Mouse (Mus musculus): ENCODE measurements around the gene Pnpla1. TPM values are rescaled to one million over a fixed set of nuclear protein-coding genes. Genes with fewer than 3 reads are reported as not detected.

Gene Pnpla1
- polyA plus RNA-seq, 1 experiment, result not detected

- peak in 1 of 2 experiments; percentile 43 for DNase-seq (ENCODE audit: low read depth in 1 of 2, low spot score in 2 of 2)
- no peak overlapping the region for H3K4me3 ChIP-seq (ENCODE audit: extremely low read depth, insufficient read depth, insufficient read length)
- no peaks in the 10 kb centered on the region for H3K36me3 ChIP-seq (ENCODE audit: control insufficient read depth, insufficient read depth, low read length)
- no peaks in the 10 kb centered on the region for H3K27me3 ChIP-seq (ENCODE audit: control insufficient read depth, insufficient read depth, low read length)
- H3K27ac ChIP-seq (ENCODE audit: insufficient read depth, low read length), result no peak overlapping the region
- no peak for TF ChIP-seq POLR2A (IDR thresholded peaks at IDR 0.05; ENCODE audit: low read depth, low read length)
- TF ChIP-seq CTCF (IDR thresholded peaks at IDR 0.05; ENCODE audit: extremely low read depth, insufficient read depth, insufficient read length, insufficient replicate concordance), result no peak
- WGBS, result 32% methylated on average over 8 of the region's 8 CpGs
- H3K4me1 ChIP-seq (ENCODE audit: control insufficient read depth, insufficient read depth, insufficient read length), result no peaks in the 10 kb centered on the region; the same call in 1 of the 2 replicates
Measured at GRCm38 (mm10) chr17:28882810-28883209, 24.6 kb downstream of the Pnpla1 start.

GRCm38 (mm10) chr17:28883941-28884516 is 25.8 kb downstream of the Pnpla1 start:
- no peak for TF ChIP-seq POLR2A (IDR thresholded peaks at IDR 0.05; ENCODE audit: low read depth, low read length)
- TF ChIP-seq CTCF (IDR thresholded peaks at IDR 0.05; ENCODE audit: extremely low read depth, insufficient read depth, insufficient read length, insufficient replicate concordance), result no peak
- Histone ChIP-seq H3K27ac (ENCODE audit: insufficient read depth, low read length) (no peak overlapping the region), H3K4me3 (ENCODE audit: extremely low read depth, insufficient read depth, insufficient read length) (no peak overlapping the region), H3K4me1 (ENCODE audit: control insufficient read depth, insufficient read depth, insufficient read length) (no peaks in the 10 kb centered on the region; the same call in 1 of the 2 replicates), H3K36me3 (ENCODE audit: control insufficient read depth, insufficient read depth, low read length) (no peaks in the 10 kb centered on the region), H3K27me3 (ENCODE audit: control insufficient read depth, insufficient read depth, low read length) (no peaks in the 10 kb centered on the region)
- no peak for DNase-seq (ENCODE audit: low read depth in 1 of 2, low spot score in 2 of 2)
- WGBS, result 39% methylated on average over 10 of the region's 10 CpGs

- no peak for DNase-seq (ENCODE audit: low read depth in 1 of 2, low spot score in 2 of 2)
- 86% methylated on average over 8 of the region's 8 CpGs for WGBS
- H3K4me1 ChIP-seq (ENCODE audit: control insufficient read depth, insufficient read depth, insufficient read length), result no peaks in the 10 kb centered on the region; the same call in 1 of the 2 replicates
- no peak overlapping the region for H3K4me3 ChIP-seq (ENCODE audit: extremely low read depth, insufficient read depth, insufficient read length)
- TF ChIP-seq CTCF (IDR thresholded peaks at IDR 0.05; ENCODE audit: extremely low read depth, insufficient read depth, insufficient read length, insufficient replicate concordance) (no peak), POLR2A (IDR thresholded peaks at IDR 0.05; ENCODE audit: low read depth, low read length) (no peak)
- H3K27me3 ChIP-seq (ENCODE audit: control insufficient read depth, insufficient read depth, low read length), result no peaks in the 10 kb centered on the region
- no peak overlapping the region for H3K27ac ChIP-seq (ENCODE audit: insufficient read depth, low read length)
- no peaks in the 10 kb centered on the region for H3K36me3 ChIP-seq (ENCODE audit: control insufficient read depth, insufficient read depth, low read length)
Measured at GRCm38 (mm10) chr17:28885231-28885630, 27.0 kb downstream of the Pnpla1 start.

GRCm38 (mm10) chr17:28886266-28886665 is 28.1 kb downstream of the Pnpla1 start:
- no peaks in the 10 kb centered on the region for H3K27me3 ChIP-seq (ENCODE audit: control insufficient read depth, insufficient read depth, low read length)

GRCm38 (mm10) chr17:28894050-28894767 is 36.0 kb downstream of the Pnpla1 start:
- Histone ChIP-seq H3K4me3 (ENCODE audit: extremely low read depth, insufficient read depth, insufficient read length) (no peak overlapping the region), H3K4me1 (ENCODE audit: control insufficient read depth, insufficient read depth, insufficient read length) (peaks cover 12% of the 10 kb centered on the region), H3K36me3 (ENCODE audit: control insufficient read depth, insufficient read depth, low read length) (no peaks in the 10 kb centered on the region), H3K27me3 (ENCODE audit: control insufficient read depth, insufficient read depth, low read length) (no peaks in the 10 kb centered on the region), H3K27ac (ENCODE audit: insufficient read depth, low read length) (no peak overlapping the region)
- WGBS, result 25% methylated on average over 11 of the region's 11 CpGs
- no peak for TF ChIP-seq CTCF (IDR thresholded peaks at IDR 0.05; ENCODE audit: extremely low read depth, insufficient read depth, insufficient read length, insufficient replicate concordance)
- TF ChIP-seq POLR2A (IDR thresholded peaks at IDR 0.05; ENCODE audit: low read depth, low read length), result no peak
- no peak for DNase-seq (ENCODE audit: low read depth in 1 of 2, low spot score in 2 of 2)

More at GRCm38 (mm10) chr17:28886266-28886665, 28.1 kb downstream of the Pnpla1 start:
- Histone ChIP-seq H3K4me1 (ENCODE audit: control insufficient read depth, insufficient read depth, insufficient read length) (no peaks in the 10 kb centered on the region; the same call in 1 of the 2 replicates), H3K36me3 (ENCODE audit: control insufficient read depth, insufficient read depth, low read length) (no peaks in the 10 kb centered on the region), H3K4me3 (ENCODE audit: extremely low read depth, insufficient read depth, insufficient read length) (no peak overlapping the region), H3K27ac (ENCODE audit: insufficient read depth, low read length) (no peak overlapping the region)
- TF ChIP-seq CTCF (IDR thresholded peaks at IDR 0.05; ENCODE audit: extremely low read depth, insufficient read depth, insufficient read length, insufficient replicate concordance) (no peak), POLR2A (IDR thresholded peaks at IDR 0.05; ENCODE audit: low read depth, low read length) (no peak)
- no peak for DNase-seq (ENCODE audit: low read depth in 1 of 2, low spot score in 2 of 2)
- 93% methylated on average over 8 of the region's 8 CpGs for WGBS

GRCm38 (mm10) chr17:28895217-28895875 is 37.1 kb downstream of the Pnpla1 start:
- no peaks in the 10 kb centered on the region for H3K27me3 ChIP-seq (ENCODE audit: control insufficient read depth, insufficient read depth, low read length)
- 94% methylated on average over 21 of the region's 21 CpGs for WGBS
- DNase-seq (ENCODE audit: low read depth in 1 of 2, low spot score in 2 of 2), result no peak
- H3K4me1 ChIP-seq (ENCODE audit: control insufficient read depth, insufficient read depth, insufficient read length), result peaks cover 15% of the 10 kb centered on the region
- no peak overlapping the region for H3K4me3 ChIP-seq (ENCODE audit: extremely low read depth, insufficient read depth, insufficient read length)
- H3K36me3 ChIP-seq (ENCODE audit: control insufficient read depth, insufficient read depth, low read length), result no peaks in the 10 kb centered on the region
- H3K27ac ChIP-seq (ENCODE audit: insufficient read depth, low read length), result no peak overlapping the region
- TF ChIP-seq CTCF (IDR thresholded peaks at IDR 0.05; ENCODE audit: extremely low read depth, insufficient read depth, insufficient read length, insufficient replicate concordance) (no peak), POLR2A (IDR thresholded peaks at IDR 0.05; ENCODE audit: low read depth, low read length) (no peak)
